Mouse (Mus musculus) embryonic facial prominence, embryonic 14.5 days (tissue): ENCODE data around the gene Phf12. TPM values are rescaled to one million over a fixed set of nuclear protein-coding genes. Genes with fewer than 3 reads are reported as not detected.

Experiments
- microRNA counts: library from miRNA; unstranded; fragments of <30 nt; microRNA quantifications from one replicate; lab custom pipeline; 2017
- microRNA-seq: library from miRNA; unstranded; fragments of <30 nt; microRNA quantifications from one replicate; pipeline ENCODE4, GENCODE M21; 2016; ENCODE audit warnings: borderline number of aligned reads
- polyA plus RNA-seq: library from polyadenylated mRNA; unstranded; fragments of >200 nt; fragmentation: Nextera tagmentation; extraction: Ambion mirVana; gene quantifications from 2 replicates; pipeline ENCODE4 v1.2.1, GENCODE M21; 2014

Gene Phf12
- polyA plus RNA-seq, 1 experiment from 2014 or later, result 15.0 TPM

MicroRNAs within 50 kb of the gene (microRNA counts, 519-probe panel; counts per million panel counts)
- microRNA mmu-miR-144 (lab: Ali Mortazavi, UCI) (3,545 counts per million, percentile 82 among the panel's probes with 10 or more counts), microRNA mmu-miR-451 (lab: Ali Mortazavi, UCI) (2,993 counts per million, percentile 69 among the panel's probes with 10 or more counts)

Small RNA genes lying within 50 kb of the gene (microRNA-seq; reads per million reads assigned to microRNA genes)
- 108 reads per million, percentile 52 among the genes with 10 or more reads in this experiment for gene Mir144
- gene Mir451a, result not detected
- not detected for gene Mir451b

Other genes starting within 250 kb of the Phf12 start
- gene Myo18a, start 219.5 kb upstream of the Phf12 start, polyA plus RNA-seq, result 39.8 and 44.1 TPM in 2 replicates
- 0.26 and 0.46 TPM in 2 replicates for gene Gm10277, start 195.0 kb upstream of the Phf12 start, polyA plus RNA-seq
- gene Pipox, start 88.7 kb upstream of the Phf12 start, polyA plus RNA-seq, result 1.5 and 1.8 TPM in 2 replicates
- 1.4 and 1.8 TPM in 2 replicates for gene Sez6, start 52.0 kb upstream of the Phf12 start, polyA plus RNA-seq
- 19.1 and 21.7 TPM in 2 replicates for gene Dhrs13, start 49.5 kb downstream of the Phf12 start, polyA plus RNA-seq
- gene Flot2, start 55.2 kb downstream of the Phf12 start, polyA plus RNA-seq, result 59.9 and 61.0 TPM in 2 replicates
- gene Eral1, start 97.6 kb downstream of the Phf12 start, polyA plus RNA-seq, result 30.9 and 32.4 TPM in 2 replicates
- gene Fam222b, start 111.9 kb downstream of the Phf12 start, polyA plus RNA-seq, result 15.9 and 16.3 TPM in 2 replicates
- gene Traf4, start 182.8 kb downstream of the Phf12 start, polyA plus RNA-seq, result 52.4 and 60.8 TPM in 2 replicates
- 10.8 and 12.6 TPM in 2 replicates for gene Nek8, start 193.9 kb downstream of the Phf12 start, polyA plus RNA-seq
- 22.2 and 23.8 TPM in 2 replicates for gene Tlcd1, start 194.0 kb downstream of the Phf12 start, polyA plus RNA-seq
- gene Rpl23a, start 200.8 kb downstream of the Phf12 start, polyA plus RNA-seq, result 1,626 and 1,746 TPM in 2 replicates
- 136 and 156 TPM in 2 replicates for gene Rab34, start 205.7 kb downstream of the Phf12 start, polyA plus RNA-seq
- gene Proca1, start 210.6 kb downstream of the Phf12 start, polyA plus RNA-seq, result 2.4 and 2.7 TPM in 2 replicates